Mouse (Mus musculus): ENCODE results near the gene Ccnc.
"Not testable (repeated sequence)": the region's sequence is repeated elsewhere in the genome, so short reads cannot be mapped to it uniquely, and the experiment has no call there.

Gene Ccnc

DNA sequence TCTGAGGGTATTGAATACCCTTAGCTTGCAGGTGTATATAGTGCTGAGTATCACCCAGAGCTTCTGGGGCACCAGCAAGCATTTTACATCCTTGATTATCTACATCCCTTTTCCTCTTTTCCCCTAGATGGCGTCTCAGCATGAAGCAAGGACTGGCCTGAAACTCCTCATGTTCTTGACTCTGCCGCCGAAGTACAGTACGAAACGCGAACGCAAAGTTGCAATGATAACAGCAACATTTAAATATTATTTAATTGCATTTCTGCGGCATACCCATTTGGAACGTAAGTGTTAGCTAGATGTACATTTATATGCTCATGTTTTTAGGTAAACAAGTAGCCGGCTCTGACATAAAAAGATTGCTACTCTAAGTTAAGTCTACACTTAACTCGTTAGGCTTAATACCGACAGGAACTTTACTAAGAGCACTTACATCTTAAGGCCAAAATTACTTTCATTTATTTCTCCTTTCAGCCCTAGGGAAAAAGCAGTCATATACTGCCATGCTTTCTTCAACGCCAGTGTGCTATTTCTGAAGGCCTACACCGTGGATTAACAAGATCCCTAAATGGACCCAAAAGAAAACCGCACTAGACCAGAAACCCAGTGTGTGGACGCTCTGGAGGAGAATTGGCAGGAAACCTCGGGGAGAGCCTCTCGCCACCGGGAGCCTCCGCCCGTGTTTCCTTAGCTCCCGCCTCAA, 438 bp upstream of the Ccnc start:
- peak in 1 of 2 experiments; percentile 22 for DNase-seq (ENCODE audit: low spot score in 2 of 2)

DNA sequence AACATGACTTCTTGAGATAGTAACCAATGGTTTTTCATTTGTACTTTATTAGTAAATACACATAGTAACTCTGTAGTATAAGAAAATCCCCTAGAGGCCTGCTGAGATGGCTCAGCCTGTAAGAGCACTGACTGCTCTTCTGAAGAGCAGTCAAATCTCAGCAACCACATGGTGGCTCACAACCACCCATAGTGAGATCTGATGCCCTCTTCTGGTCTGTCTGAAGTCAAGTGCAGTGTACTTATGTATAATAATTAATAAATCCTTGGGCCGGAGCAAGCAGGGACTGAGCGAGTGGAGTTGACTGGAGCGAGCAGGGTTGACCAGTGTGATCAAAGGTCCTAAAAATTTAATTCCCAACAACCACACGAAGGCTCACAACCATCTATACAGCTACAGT, 11.7 kb downstream of the Ccnc start:
- DNase-seq (ENCODE audit: low spot score in 2 of 2) = no peak

DNA sequence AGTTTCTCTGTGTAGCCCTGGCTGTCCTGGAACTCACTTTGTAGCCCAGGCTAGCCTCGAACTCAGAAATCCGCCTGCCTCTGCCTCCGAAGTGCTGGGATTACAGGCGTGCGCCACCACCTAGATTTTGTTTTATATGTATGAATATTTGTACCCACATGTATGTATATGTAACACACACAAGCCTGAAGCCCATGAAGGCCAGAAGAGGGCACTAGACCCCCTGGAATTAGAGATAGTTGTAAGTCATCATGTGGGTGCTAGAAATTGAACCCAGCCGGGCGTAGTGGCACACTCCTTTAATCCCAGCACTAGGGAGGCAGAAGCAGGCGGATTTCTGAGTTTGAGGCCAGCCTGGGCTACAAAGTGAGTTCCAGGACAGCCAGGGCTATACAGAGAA, 16.6 kb downstream of the Ccnc start:
- not testable (repeated sequence) for DNase-seq (ENCODE audit: low spot score in 2 of 2)

DNA sequence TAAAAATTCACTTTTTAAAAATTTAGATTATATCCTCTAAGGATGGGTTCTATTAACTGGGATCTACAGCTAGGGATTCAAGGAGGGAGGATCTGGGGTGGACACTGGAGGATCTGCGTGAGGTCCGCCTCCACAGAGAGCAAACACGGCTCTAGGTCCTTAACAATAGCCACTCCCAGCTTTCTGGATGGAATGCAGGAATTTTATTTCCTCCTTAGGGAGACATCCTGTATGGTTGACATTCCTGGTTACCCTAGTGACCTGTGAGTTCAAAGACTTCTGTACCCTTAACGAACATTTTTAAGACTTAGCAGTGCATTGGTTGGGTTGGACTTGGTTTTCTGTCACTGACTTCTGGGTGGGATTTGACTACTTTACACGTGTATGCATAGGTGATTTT, 18.2 kb downstream of the Ccnc start:
- no peak for DNase-seq (ENCODE audit: low spot score in 2 of 2)

DNA sequence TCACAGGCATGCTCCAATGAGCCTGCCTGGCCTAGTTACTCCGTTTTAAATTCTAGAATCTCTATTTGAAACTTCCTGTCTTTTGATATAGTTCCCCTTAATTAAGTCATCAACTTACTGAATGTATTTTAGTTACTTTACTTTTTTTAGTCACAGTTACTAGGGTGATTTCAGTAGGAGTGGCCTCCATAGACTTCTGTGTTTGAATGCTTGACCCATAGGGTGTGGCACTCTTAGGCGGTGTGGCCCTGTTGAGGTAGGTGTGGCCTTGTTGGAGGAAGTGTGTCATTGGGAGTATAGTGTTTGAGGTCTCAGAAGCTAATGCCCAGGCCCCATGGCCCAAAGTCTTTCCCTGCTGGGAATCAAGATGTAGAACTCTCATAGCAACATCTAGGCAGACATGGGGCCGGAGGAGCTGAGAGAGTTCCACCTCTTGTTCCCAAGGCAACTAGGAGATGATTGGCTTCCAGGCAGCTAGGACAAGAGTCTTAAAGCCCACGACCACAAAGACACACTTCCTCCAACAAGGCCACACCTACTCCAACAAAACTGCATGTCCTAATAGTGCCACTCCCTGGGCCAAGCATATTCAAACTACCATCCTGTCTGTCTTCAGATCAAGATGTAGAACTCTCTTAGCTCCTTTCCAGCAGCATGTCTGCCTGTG, 27.8 kb downstream of the Ccnc start:
- no peak for DNase-seq (ENCODE audit: low spot score in 2 of 2)

DNA sequence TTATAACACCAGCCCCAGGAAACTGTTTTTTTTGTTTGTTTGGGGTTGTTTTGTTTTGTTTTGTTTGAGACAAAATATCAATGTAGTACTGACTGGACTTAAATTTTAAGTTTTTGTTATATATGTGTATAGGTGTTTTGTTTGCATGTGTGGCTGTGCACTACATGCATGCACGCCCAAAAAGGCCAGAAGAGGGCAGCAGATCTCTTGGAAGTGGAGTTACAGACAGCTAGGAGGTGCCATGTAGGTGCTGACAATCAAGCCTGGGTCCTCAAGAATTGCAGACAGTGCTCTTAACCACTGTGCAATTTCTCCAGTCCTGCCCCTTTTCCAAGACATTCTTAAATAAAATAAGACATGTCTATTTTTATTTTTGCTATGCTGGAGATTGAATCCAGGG, 31.4 kb downstream of the Ccnc start:
- DNase-seq (ENCODE audit: low spot score in 2 of 2) = no peak

DNA sequence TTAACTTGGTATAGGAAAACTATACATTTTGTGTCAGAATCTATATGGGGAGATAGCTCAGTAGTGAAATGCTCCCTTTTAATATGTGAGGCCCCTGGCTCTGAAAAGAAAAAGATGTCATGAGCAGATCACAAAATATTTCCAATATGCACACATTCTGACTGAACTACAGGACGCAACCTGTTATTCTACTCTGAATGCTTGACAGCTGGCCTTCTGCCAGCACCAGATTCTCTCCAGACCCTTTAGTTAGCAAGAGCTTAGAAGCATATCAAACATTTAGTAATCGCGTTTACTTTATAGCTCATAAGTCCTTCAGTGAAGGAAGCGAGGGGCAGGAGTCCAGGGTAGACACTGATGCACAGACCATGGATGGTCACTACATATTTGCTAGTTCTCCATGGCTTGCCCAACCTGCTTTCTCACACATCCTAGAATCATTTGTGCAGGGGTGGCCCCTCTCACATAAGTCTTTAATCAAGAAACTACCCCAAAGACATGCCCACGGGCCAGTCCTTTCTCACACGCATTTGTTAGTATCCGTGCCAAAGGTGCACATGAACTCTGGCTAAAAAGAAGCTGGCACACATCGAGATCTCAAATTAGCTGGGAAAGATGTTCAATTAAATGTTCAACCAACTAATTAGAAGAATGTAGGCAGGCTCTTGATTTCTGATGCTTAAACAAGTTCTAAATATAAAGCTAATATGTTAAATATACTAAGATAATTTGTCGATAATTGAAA, 34.1 kb downstream of the Ccnc start:
- DNase-seq (ENCODE audit: low spot score in 2 of 2) = peak in 1 of 2 experiments; percentile 6

DNA sequence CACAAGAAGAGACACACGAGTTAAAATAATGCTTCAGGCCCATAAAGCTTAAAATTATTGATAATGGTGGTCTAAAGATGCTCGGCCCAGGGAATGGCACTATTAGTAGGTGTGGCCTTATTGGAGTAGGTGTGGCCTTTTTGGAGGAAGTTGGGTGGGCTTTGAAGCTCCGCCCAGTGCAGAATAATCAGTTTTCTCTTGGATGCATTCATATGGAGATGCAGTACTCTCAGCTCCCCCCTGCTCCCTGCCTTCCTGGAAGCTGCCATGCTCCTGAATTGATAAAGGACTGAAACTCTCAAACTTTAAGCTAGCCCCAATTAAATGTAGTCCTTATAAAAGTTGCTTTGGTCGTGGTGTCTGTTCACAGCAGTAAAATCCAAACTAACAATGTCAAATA, 36.3 kb downstream of the Ccnc start:
- no peak for DNase-seq (ENCODE audit: low spot score in 2 of 2)

DNA sequence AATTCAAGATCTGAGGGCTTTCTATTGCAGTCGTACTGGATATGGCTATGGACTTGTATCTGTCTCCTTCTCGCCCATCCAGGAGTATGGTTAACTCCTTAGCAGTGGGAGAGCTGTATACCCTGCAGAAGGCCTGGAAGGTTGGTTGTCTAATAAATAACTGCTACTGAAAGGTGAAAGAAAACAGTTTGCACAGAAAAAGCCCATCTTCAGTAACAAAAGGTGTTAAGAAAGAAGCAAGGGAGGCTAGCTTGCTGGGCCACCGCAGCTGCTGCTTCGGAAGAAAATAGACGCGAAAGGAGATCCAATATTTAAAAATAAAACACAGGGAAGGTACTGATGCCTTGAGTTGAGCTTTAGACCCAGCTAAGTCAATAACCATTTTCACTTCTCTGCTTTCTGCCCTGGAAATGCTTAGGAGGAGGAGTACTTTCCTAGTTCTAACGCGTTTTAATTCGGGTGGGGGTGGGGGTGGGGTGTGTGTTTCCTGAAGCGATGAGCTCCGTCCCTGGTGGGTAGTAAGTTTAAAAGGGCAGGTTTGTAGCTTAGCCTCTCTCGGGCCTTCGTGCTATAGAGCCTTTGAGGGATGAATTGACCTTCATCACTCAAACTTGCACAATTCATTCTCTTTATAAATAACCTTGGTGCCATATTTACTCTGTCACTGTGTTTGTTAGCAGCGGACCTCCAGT, 38.8 kb downstream of the Ccnc start:
- DNase-seq (ENCODE audit: low spot score in 2 of 2) = no peak

DNA sequence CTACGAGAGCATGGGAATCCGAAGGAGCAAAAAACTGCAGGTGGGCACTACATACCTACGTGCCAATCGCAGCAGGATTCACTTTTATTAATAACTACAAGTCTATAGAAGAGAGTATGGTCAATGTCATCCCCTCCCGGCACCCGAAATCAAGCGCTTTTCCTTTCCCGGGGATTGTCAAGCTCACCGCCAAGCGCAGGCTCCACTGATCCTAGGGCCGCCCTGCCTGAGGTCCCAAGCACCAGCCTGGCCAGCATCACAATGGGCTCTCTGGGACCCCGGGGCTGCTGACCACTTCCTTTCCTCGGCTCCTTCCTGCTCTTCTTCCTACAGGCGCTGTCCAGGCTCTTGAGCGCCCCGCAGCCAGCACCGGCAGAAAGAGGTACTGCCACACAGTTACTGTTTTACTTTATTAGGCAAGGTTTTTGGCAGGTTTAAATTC, 39.4 kb downstream of the Ccnc start, which contains the start of the genes Usp45 and Tstd3:
Gene Usp45, plus strand, starts transcription at position 294 of the 442 bp plus-strand sequence.
Gene Tstd3, minus strand, starts transcription at position 350 of the 442 bp plus-strand sequence.
- DNase-seq (ENCODE audit: low spot score in 2 of 2) = peak; percentile 70 to 80

DNA sequence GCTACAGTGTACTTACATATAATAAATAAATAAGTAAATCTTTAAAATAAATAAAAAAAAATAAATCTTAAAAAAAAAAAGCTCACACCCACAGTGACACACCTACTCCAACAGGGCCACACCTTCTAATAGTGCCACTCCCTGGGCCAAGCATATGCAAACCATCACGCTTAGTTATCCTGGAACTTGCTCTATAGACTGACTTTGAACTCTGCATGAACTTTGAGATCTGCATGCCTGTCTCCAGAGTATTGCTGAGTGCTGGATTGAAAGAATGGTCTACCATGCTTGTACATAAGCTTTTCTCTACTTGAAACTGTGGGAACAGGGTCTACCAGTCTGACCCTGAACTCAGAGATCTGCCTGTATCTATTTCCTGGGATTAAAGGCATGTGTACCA, 43.6 kb downstream of the Ccnc start:
- DNase-seq (ENCODE audit: low spot score in 2 of 2) = no peak

DNA sequence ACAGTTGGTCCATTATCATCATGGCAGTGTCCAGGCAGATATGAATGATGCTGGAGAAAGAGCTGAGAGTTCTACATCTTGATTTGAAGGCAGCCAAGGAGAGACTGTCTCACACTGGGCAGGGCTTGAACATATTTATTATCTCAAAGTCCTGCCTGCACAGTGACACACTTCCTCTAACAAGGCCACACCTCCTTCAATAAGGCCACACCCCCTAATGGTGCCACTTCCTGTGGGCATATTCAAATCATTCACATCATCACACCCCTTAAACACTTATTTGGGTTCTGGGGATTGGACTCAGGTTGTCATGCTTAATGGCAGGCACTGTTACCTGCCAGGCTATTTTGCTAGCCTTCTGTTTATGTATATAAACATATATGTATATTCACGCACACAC, 44.8 kb downstream of the Ccnc start:
- no peak for DNase-seq (ENCODE audit: low spot score in 2 of 2)

DNA sequence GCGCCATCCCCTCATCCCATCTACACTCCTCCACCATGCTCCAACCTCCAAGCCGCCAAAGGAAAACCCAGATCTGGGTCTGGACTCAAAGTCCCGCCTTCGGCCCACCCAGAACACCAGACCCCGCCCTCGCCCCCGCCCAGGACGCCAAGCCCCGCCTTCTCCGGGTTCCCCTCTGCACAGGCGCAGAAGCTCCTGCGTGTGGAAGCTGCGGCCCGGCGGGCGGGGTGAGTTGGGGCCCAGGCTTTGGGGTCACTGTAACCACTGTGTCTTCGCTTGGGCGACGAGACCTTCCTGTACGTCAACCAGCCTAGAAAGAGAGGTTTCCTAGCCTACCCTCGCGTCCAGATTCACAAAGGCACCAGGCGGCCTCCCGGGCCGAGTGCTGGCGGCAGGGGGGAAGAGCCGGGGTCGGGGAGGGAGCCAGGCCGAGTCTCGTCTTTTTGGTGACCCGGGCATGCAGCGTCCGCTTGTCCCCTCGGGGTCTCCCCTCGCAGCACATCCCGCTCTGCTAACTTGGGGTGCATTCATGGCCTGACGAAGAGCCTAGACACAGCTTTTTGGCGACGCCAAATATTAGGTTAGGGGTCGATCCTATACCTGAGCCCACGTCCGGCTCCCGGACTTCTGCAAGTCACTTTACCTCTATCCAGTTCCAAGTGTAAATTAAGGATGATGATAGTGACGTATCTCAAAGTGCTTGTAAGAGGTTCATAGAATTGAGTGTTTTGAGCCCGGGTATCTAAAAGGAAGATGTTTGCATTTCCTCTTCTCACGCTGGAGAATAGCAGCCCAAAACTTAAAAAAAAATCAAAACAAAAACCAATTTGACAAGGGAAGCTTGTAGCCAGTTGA, 48.8 kb downstream of the Ccnc start:
- DNase-seq (ENCODE audit: low spot score in 2 of 2) = peak; percentile 88 to 96

DNA sequence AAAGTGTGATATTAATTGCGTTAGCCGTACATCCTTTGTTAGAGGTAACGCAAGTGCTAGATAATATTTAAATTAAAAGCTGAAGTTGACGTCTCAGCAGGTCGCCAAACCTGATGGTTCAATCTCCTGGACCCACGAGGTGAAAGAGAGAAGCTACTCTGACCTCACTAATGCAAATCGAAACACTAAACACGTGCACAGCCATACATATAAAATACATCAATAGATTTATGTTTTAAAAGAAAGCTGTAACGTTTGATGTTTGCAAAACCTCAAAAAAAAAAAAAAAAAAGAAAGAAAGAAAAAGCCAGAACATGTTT, 49.4 kb downstream of the Ccnc start:
- no peak for DNase-seq (ENCODE audit: low spot score in 2 of 2)

DNA sequence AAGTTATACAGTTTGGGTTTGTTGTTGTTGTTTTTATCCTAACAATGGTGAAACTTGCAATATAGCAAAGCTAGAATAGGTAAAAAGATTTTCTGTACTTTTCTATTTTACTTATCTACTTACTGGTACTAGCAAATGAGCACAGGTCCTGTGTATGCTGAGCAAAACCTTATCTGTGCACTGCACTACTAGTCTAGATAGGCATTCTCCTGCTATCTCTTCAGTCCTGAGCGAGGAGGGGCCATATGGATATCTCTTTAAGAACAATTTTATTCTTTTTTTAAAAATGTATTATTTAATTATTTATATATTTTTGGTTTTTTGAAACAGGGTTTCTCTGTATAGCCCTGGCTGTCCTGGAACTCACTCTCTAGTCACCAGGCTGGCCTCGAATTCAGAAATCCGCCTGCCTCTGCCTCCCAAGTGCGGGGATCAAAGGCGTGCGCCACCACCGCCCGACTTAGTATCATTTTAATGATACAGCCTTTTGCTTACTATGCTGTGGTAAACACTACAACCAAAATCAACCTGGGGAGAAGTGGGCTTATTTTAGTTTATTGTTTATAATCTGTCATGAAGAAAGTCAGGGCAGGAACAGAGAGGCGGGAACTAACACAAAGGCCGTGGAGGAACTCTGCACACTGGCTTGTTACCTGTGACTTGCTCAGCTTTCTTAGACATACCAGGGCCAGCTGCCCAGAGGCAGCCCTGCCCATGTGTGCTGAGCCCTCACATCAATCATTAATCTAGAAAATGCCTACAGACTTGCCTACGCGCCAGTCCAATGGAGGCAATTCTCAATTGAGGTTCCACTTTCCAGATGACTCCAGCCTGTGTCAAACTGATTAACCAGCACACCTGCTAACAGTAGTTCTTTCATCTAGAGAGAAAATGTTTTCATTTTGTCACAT, 53.6 kb downstream of the Ccnc start:
- DNase-seq (ENCODE audit: low spot score in 2 of 2) = no peak

DNA sequence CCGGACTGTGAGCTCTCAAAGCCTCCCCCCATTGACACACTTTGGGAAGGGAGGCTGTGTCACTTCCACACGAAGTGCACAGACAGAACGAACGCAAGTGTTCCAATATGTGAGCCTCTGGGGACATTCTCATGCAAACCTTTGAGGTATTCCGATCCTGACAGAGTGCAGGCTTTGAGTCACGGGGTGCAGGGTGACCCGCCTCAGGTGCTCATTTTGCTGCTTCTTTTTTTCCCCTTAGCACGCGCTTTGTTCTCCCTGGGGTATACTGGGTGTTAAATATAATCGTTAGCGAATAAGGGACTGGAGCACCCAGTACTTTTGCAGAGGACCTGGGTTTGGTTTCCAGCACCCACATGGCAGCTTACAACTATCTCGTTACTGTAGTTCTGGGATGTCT, 58.8 kb downstream of the Ccnc start:
- DNase-seq (ENCODE audit: low spot score in 2 of 2) = no peak

DNA sequence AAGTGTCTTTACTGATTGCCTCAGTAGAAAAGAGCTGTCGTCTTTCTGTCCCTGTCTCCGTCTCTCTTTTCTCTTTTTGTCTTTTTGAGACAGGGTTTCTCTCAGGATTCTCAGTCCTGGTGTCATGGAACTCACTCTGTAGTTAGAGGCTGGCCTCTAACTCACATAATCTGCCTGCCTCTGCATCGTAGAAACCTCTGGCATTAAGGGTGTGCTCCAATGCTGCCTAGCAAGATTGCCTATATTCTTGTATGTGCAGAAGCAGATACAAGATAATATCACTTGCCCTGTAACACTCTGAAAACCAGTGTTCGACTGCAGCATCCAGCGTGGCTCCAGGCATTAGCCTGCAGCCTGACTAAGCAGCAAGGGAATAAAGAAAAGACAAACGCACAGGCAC, 61.4 kb downstream of the Ccnc start:
- no peak for DNase-seq (ENCODE audit: low spot score in 2 of 2)

DNA sequence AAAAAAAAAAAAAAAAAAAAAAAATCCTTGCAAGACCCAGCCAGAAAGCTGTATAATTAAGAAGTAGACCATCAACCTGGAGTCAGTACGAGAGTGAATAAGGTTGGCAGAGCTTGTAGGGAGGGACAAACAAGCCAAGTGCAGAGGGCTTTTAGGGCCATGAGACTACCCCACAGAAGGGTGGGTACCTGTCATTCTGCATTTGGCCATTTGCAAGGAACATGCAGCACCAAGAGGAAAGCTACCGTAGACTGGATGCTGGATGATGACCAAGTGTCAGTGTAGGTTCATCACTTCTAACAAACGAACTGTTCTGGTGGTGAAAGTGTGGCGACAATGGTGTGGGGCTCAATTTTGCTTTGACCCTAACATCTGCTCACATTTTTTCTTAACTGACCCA, 62.3 kb downstream of the Ccnc start:
- DNase-seq (ENCODE audit: low spot score in 2 of 2) = peak in 1 of 2 experiments; percentile 2

DNA sequence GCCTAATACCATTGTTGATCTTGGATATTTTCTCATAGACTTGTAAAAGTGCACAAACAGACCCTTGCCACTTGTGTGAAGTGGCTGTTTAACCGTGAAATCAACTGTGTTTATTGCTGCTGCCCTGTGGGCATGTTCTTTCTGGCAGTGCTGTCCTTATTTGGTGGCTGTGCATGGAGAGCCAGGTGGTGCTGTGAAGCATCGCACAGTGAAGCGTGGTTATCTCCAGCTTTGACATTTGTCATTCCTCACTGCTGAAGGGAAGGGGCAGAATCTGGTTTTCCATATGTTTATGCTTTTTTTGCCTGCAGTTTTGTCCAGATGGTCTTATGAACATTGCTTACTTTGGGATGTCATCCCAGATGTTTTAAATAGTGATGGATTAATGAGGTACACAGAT, 66.1 kb downstream of the Ccnc start:
- DNase-seq (ENCODE audit: low spot score in 2 of 2) = peak in 1 of 2 experiments; percentile 6

DNA sequence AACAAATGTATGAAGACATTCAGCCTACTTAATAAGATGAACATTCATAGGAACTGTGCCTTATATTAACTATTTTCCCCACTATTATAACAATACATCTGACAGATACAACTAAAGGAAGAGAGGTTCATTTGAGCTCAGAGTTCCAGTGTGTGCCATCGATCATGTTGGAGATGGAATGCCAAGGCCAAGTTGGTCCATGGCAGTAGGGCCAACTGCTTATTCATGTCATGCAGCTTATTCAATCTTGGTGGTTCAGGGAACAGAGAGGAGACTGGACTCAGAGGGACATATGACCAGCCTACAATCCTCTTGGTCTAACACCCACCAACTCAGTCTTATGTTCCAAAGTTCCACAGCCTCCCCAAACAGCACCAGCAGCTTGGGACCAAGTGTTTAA, 73.5 kb downstream of the Ccnc start:
- DNase-seq (ENCODE audit: low spot score in 2 of 2) = no peak

Data from cerebellum, postnatal 4 days (tissue).